Mouse (Mus musculus) gastrocnemius, postnatal 4 days (tissue): ENCODE measurements around the gene Zdhhc21. TPM values are rescaled to one million over a fixed set of nuclear protein-coding genes. Genes with fewer than 3 reads are reported as not detected.

ENCODE experiments used
- DNase-seq, 2 experiments: peaks; one replicate each; pipeline ENCODE4 v3.0.0; 2021 to 2022; ENCODE audit warnings: low spot score in 2 of 2, mixed read lengths in 2 of 2
- total RNA-seq, 2 experiments: library from RNA; stranded (reverse); gene quantifications; 2 replicates each; pipeline ENCODE4 v1.2.3; 2021

Gene Zdhhc21
- total RNA-seq, 2 experiments from 2014 or later: 14.4 to 14.6 TPM

DNA sequence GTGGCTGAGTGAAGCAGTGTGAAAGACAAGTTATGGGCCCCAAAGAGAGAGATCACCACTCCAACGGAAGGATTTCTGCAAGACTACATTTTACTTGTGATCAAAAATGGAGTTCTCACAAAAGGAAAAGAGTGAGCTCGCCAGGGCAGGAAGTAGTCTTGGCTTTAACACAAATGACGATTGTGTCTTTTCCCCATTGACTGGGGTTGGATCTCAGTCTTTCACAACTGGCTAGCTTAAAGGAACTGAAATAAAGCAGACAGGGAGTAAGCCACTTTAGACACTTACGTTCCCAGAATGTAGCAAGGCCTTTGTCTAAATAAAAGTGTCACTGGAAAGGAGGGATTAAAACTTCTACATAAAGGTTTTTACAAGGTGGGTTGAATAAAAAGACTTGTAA lies 7.4 kb upstream of the Zdhhc21 start:
- DNase-seq: no peak

DNA sequence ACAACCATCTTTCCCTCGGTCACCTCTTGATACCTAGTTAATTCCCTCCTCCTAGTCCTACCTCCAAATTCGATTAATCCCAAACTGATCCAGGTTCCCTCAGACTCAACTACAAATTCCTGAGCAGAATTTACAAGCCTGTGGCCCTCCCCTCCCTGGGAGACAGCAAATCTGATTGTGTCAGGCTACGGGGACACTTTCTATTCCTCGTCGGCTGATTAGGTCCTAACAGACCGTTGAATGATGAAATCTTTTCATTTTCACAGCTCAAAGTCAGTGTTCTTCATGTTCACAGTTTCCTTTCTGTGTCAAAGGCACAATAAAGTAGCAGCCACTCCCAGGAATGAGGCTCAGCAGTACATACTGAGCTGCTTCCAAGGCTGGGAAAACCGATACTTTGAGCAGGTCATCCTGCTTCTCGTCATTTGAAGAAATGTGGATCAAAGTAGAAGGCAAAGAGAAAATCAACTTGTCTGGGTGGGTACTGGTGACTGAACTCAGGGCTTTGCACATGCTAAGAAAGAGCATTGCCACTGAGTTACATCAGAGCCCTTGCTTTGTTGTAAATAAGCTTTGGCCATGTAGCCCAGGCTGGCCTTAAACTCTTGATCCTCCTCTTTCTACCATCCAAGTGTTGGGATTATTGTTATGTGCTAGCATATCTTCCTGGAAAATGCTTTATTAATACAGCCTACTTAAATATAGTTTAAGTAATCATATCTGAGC lies 5.4 kb upstream of the Zdhhc21 start:
- DNase-seq: no peak

DNA sequence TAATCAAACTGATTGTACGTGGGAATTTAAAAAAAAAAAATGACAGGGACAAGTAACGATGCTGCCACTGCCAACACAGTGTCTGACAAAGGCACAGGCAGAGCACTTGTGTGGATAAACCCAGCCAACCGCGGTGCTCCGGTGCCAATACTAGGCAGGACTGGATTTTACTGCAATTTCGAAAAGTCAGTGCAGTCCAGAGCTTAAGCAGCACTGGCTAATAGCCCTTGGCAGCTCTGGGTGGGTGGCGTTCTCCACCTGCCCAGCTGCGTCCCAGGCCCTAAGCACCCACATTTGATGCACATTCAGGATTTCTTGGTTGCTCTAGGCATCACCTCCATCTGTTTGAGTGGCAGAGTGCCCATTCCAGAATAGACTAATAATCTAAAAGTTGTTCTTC lies 3.6 kb upstream of the Zdhhc21 start:
- no peak for DNase-seq

DNA sequence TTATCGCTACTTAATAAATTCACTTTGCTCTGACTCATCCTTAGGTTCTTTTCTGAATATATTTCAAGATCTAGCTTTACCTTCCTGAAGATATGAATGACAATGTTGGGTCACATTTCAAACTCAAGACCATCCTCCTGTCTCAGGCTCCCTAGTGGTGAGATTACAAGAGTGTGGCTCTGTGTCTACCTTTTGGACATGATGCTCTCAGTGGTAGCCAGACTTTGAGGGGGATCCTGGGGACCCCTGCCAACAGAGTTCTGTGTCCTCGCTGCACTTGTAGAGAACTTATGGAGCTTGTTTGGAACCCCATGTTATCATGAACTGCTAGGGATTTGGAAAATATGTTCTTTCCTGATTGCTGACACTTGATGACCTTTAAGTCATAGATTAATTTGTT lies 1.7 kb upstream of the Zdhhc21 start:
- DNase-seq: no peak

DNA sequence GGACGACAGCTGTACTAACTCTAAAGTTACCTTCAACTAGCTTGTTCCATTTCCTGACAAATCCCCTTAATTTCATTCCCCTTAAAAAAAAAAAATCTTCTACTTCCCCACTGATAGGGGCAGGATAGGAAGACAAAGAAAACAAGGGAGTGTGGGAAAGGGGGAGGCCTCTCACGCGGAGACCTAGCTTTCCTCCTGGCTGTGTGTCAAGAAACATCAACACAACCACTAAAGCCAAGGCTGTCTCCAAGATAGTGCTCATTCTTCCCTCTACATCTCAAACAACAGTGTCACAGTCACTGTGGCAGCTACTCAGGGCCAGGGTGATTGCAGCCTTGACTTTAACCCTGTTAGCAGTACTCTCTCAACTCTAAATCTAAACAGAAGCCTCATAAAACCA lies 808 bp upstream of the Zdhhc21 start:
- DNase-seq: no peak

DNA sequence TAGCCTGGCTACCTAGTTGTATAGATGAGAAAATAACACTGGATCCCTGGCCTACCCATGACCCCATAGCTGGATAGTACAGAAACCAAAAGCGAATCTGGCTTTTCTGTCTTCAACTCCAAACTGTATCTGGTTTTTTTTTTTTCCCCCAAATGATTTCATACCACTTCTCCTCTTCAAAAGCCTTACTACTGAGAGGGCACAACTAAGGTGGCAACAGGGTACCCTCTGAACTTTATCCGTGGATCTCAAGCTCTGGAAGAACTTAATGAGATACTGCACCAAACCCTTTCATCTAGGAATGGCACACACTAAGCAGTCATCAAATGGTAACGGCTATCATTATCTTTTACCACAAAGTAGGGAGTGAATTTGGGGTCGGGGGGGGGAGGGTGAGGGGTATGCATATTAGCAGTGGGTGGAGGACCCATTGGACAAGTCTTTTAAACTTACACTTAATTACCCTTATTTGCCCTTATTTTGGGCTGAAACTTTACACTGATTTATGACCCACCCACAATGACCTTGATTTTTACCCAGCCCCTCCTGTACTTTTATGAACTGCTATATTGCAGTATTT lies 1.2 kb downstream of the Zdhhc21 start:
- DNase-seq: no peak

DNA sequence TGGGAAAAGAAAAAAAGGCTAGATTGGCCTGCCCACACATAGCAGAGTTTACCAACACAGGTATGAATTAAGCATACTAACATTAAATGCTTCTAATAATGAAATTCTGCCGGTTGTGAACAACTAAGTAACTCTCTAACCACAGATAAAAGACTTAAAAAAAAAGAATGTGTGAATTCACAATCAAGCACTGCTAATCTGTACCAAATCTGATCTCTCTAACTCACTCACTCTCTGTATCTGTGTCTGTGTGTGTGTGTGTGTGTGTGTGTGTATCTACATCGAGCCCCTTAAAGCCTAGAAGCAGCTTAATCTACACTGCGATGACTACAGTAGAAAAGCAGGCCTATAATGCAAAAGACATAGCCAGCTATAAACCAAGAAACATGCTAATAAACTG lies 2.8 kb downstream of the Zdhhc21 start:
- DNase-seq: no peak

DNA sequence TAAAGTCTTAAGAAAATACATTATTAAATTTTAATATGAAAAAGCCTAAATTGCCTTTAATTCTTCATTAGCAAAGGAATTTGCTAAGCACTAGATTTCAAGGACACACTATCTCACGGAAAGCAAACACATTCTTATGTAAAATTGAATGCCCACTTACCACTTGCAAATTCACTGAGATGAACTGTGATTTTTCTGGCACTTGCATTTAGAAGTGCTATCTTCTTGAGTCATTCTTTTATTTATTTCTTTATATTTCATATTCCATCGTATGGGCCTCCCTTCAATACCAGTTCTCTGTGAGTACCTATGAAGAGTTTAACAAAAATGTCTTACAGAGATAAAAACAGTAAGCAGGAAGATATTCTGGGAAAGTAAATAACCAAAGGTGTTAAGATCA lies 5.9 kb downstream of the Zdhhc21 start:
- no peak for DNase-seq

DNA sequence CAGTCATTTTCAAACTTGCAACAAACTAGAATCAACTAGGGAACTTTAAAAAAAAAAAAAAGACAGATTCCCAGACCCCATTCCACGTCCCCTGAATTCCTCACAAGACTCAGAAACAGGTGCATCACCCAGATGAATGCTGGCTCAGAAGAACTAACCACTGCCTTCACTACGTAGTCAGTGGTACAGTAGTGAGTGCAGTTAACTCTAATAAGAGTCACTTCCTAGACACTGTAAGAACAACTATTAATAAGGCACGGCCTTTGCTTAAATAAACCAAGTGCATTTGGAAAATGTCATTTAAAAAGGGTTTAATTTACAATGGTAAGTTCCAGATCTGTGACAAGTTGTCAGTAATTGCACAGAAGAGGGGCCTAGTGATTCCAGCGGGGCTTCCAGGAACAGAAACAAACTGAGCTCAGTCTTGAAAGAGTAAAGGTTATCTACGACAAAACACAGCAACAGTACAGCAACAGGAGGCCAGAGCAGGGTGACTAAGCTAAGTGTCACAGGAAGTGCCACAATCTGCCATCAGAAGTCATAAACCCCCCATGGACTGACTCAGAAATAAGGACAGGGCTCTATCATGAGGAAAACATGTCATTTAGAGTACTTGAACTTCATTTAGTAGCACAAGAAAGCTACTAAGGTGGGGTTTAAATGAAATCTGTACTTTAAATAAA lies 11.1 kb downstream of the Zdhhc21 start:
- DNase-seq: no peak

DNA sequence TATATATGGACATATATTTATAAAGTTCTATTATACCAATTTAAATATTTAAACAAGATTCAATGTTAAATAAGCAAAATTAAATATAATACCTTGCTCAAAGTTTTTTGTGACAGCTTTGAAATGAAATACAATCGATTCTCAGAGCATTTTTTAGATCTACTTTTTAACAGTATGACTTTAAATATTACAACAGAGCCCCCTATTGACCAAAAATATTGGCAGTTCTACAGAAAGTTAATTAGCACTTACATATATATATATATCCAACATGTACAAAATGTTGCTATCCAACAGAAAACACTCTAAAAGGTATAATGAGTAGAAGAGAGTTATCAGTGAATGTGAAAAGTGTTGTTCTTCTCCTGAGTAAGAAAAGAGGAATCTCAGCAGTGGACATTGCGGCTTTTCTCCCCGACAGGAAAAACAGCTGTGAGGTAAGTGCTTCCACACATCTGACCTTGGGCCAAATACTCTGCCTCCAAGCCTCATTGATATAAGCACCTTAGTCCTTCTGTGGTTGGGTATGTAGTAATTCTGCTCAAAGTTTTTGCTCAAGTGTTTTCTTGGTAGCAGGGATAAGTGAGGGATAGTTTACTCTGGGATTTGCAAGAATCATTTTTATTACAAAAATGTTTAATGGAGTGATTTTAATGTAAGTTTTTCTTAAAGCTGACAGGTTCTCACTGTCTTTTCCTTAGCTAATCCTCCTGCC lies 22.1 kb downstream of the Zdhhc21 start:
- DNase-seq: no peak

DNA sequence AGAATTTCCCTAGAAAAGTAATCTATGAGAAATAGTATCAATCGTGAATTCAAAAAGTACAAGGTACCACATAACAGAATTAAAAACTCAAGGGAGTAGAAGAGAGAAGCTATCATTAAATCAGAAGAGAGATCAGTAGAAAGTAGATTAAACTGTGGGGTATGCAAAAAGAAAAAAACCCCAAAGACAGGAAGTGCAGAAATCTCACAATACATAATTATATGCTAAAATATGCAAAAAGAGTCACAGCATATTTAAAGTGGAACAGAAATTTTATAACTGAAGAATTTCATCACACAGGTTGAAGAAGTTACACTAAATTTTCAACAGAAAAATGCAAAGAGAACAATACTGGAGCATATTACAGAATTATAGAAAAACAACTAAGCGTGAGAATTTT lies 28.6 kb downstream of the Zdhhc21 start:
- DNase-seq: no peak

DNA sequence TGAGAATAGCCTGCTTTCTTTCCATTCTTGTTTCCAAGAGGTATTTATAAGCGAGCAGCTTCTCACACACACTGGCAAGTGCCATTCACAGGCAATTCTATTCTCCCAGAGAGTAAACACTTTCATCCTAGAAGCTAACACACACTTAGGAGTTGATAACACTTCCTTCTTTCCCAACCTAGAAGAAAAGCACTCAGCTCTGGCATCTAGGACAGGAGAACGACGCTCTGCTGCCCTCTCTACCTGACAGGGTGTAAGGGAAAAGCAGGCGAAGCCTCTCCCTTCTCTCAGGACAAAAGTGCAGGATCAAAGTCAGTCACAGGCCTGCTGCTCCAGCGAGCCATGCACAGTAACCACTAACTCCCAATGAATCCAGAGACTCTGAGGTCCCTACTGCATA lies 30.3 kb downstream of the Zdhhc21 start:
- no peak for DNase-seq

DNA sequence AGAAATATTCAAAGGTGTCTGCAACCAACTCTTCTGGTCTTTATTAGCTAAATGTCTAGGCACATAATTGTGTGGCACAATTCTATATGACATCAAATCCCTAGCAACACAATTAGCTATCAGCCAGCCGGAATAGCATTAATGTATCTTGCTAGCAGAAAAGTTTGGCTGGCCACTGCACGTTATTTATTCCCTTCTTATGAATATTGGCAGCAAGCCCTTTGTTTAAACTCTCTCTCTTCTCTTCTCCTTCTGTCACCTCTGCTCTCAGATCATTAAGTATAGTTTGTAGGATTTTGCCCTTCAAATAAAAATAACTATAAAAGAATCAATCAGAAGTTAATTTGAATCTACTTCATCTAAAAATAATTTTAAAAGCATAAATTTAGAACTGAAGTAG lies 32.8 kb downstream of the Zdhhc21 start:
- no peak for DNase-seq

DNA sequence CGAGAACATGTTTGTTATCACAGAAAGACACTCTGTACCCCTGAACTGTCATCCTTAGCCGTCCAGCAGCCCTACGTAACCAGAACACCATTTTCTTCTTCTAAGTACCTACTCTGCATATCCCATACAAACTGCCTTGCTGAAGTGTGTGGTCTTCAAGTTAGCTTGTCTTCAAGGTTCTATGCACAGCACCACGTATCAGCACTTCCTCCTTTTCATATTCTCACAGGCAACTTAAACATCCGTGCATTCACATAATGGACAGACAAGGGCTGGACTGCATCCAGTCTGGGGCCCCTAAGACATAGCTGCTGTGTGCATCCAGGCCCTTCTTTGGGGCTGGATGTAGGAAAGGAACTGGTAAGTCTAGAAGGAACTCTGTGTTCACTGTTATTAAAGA lies 41.9 kb downstream of the Zdhhc21 start:
- DNase-seq: no peak

DNA sequence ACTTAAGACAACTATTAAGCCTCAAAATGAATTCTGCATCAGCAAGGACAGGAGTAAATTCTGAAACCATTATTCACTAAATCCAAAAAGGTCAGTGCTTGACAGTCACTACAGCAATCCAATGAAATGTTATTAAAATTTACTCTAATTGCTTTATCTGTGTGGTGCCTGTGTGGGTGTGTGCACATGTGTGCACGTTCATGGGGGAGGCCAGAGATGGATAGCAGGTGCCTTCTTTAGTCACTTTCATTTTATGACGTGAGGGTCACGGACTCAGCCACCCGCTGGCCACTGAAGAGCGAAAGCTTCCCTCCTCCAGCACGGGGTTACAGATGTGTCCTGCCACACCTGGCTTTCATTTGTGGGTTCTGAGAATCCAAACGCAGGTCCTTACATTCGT lies 43.4 kb downstream of the Zdhhc21 start:
- DNase-seq: no peak

DNA sequence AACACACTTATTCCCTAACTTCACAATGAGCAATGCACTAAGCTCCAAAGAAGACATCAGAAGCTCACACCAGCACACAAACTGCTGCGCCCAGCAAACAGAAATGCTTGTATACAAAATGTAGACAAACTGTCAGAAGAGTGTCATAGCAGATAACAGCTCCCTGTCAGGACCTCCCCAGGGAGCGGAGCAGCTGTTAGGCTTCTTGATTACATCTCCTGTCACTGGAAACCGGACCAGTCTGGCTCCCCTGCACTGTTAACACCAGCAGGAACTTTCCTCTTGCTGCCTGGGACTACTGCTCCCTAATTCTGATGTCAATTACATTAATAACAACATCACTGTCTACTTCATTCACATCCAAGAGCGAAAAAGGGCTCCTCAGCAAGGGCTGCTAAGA lies 44.5 kb downstream of the Zdhhc21 start:
- DNase-seq: no peak

DNA sequence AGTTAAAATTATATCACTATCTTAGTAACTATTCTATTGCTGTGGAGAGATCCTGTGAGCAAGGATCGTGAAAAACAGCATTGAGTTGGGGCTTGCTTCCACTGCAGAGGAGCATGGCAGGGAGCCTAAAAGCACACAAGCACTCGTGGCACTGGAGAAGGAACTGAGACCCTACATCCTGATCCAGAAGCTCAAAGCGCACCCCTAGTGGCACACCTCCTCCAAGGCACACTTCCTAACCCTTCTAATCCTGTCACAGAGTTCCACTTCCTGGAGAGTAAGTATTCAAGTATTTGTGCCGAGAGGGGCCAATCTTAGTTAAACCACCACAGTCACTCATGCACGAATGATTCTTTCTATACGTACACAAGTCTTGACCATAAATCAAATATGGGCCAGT lies 46.4 kb downstream of the Zdhhc21 start:
- DNase-seq: no peak

DNA sequence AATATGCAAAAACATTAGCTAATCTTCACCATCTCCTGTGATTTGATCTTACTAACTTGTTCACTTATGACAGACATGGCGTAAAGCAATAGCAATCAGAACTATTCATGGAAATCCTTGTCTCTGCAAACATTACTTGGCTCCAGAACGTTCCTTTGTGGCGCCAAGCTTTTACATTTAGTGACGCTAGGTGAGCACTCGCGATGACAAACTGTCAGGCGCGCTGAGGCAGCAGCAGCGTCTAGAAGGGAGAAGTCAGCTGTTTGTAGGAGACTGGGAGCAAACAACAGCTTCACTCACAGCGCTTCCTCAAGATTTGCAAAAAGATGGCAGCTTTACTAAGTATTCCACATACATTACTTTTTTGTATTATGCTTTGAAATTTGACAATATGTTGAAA lies 51.9 kb downstream of the Zdhhc21 start:
- no peak for DNase-seq

DNA sequence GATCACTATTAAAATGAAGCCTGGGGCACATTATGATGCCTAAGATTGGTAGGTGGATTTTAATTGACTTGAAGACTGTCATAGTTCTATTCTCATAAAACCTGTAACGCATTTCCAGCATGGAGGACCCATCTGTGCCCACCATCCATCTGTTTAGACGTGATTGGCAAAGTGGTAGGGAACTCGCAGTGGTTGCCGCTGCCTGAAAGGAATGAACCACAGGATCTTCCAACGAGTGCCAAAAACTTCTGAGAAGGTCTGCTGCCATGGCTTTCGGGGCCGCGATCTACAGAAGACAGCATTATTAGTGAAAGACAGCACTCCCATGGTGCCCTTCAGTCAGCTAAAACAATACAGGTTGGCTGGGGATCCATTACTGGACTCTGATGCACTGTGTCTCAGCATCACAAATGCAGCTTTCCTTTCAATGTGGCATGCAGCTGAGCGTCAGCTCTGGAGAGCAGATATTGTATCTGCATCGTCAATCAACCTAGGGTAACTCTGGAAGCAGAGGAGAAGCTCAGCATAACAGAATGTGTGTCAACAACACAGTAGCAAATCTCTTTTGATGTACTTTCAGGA lies 53.5 kb downstream of the Zdhhc21 start:
- no peak for DNase-seq

DNA sequence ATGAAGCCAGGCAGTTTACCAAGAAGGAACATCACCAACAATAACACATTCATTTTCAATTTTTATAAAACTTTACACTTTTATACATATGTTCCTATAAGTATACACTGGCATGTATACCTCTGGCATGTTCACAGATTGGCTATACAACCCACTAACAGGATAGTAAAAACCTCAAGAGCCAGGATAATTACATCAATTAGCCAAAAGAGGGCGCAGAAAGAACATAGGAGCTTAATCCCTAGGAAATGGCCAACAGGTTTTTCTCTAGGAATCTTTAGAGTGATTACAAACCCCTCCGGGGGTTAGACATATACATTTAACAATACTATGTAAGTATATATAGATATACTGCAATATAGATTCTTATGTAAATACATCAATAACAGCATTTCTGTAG lies 55.7 kb downstream of the Zdhhc21 start:
- no peak for DNase-seq

DNA sequence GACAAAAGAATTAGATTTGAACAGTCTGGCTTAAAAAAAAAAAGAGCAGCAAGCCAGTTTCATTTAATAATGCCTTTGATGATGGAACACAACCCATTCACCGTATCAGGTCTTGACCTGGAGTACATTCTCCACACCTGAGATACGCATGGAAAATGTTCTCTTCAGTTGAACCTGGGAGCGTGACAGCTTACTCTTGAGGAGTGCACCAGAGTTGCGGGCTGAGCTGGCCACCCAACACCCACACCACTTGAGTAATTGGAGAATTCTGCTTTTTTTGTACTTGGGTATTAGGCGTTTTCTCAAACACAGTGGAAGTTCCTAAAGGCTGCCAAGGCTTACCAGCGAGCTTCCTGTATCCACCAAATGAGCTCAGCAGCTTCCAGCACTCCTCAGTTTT lies 66.2 kb downstream of the Zdhhc21 start:
- no peak for DNase-seq
